Comparison of ENCODE assay signal across 18 mouse cellular contexts in the genomic region with DNA sequence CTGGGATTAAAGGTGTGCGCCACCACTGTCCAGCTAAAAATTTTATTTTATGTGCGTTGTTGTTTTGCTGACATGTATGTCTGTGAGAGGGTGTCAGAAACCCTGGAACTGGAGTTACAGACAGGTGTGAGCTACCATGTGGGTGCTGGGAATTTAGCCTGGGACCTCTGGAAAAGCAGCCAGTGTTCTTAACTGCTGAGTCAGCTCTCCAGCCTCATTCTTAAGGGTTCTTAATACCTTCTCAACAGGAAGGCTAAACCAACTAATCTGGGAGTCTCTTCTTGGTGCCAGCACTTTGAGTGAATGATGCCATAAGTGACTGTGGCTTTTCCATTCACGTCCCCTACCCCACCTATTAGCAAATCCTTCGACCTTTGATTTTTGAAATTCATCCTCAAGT.
"Had no signal": no experiment of that assay in that cellular context is flagged by ENCODE, and none has a peak within 500 bp of the region (broad histone marks: within the 10 kb centered on the region; RNA-seq: fewer than 3 reads in every experiment).

No protein-coding gene starts in this region.

- ATAC-seq: liver, postnatal 0 days; lung, postnatal 0 days; midbrain, embryonic 15.5 days had no signal

- H3K9me3 ChIP-seq: liver, embryonic 15.5 days; lung, embryonic 15.5 days; megakaryocyte, embryonic 14.5 days; midbrain, embryonic 12.5 days; midbrain, embryonic 15.5 days; neural tube, embryonic 12.5 days; stomach, embryonic 15.5 days had no signal

- H3K36me3 ChIP-seq: liver, embryonic 15.5 days; lung, embryonic 15.5 days; midbrain, embryonic 12.5 days; midbrain, embryonic 15.5 days; neural tube, embryonic 12.5 days; stomach, embryonic 15.5 days had no signal

- H3K9ac ChIP-seq: liver, embryonic 15.5 days; liver, postnatal 0 days; lung, embryonic 15.5 days; midbrain, embryonic 12.5 days; midbrain, embryonic 15.5 days; neural tube, embryonic 12.5 days; stomach, embryonic 15.5 days had no signal

- H3K27ac ChIP-seq: liver, embryonic 15.5 days; lung, embryonic 15.5 days; macrophage; midbrain, embryonic 12.5 days; midbrain, embryonic 15.5 days; neural tube, embryonic 12.5 days; stomach, embryonic 15.5 days; stomach, postnatal 0 days had no signal

- H3K4me1 ChIP-seq: lung, embryonic 15.5 days; midbrain, embryonic 12.5 days; midbrain, embryonic 15.5 days; neural tube, embryonic 12.5 days; stomach, embryonic 15.5 days had no signal

- H3K4me3 ChIP-seq: liver, embryonic 15.5 days; lung, embryonic 15.5 days; megakaryocyte, embryonic 14.5 days; midbrain, embryonic 12.5 days; midbrain, embryonic 15.5 days; neural tube, embryonic 12.5 days; stomach, embryonic 15.5 days had no signal

- DNase-seq: liver, postnatal 0 days; lung, adult 2 months; lung, postnatal 14 days; lung, postnatal 36 days; right cerebral cortex, postnatal 14 days; thymus, adult 2 months; thymus, postnatal 25 days; thymus, postnatal 4 days had no signal

- H3K4me2 ChIP-seq: liver, embryonic 15.5 days; lung, embryonic 15.5 days; midbrain, embryonic 12.5 days; midbrain, embryonic 15.5 days; neural tube, embryonic 12.5 days; stomach, embryonic 15.5 days had no signal

- H3K27me3 ChIP-seq: liver, embryonic 15.5 days; lung, embryonic 15.5 days; midbrain, embryonic 12.5 days; midbrain, embryonic 15.5 days; neural tube, embryonic 12.5 days; stomach, embryonic 15.5 days had no signal
